Mouse (Mus musculus): ENCODE measurements around the gene Fam98c. TPM values are rescaled to one million over a fixed set of nuclear protein-coding genes. Genes with fewer than 3 reads are reported as not detected.

Fam98c gene
- polyA plus RNA-seq, 2 experiments from 2014 or later: 8.3 to 9.4 TPM

Other genes with a start within 250 kb of the Fam98c start
- gene Actn4, start 193.9 kb downstream of the Fam98c start, polyA plus RNA-seq (2017; shearing (Covaris generic)): 100 to 1,000 TPM in 1 of 2 experiments, 10 to 100 TPM in 1; 82.6 to 106 TPM
- 100 to 1,000 TPM; 656 to 763 TPM for gene Eif3k, start 174.4 kb downstream of the Fam98c start, polyA plus RNA-seq (2017; shearing (Covaris generic))
- gene Map4k1, start 174.2 kb downstream of the Fam98c start, polyA plus RNA-seq (2017; shearing (Covaris generic)): 100 to 1,000 TPM in 1 of 2 experiments, 10 to 100 TPM in 1; 93.7 to 171 TPM
- gene Ryr1, start 31.1 kb downstream of the Fam98c start, polyA plus RNA-seq (2017; shearing (Covaris generic)): under 1 TPM in 1 of 2 experiments, not detected in 1; 0.05 TPM
- 1 to 10 TPM; 1.1 to 3.2 TPM for gene Rasgrp4, start 21.4 kb downstream of the Fam98c start, polyA plus RNA-seq (2017; shearing (Covaris generic))
- not detected for gene Ggn, start 14.0 kb upstream of the Fam98c start, polyA plus RNA-seq (2017; shearing (Covaris generic))
- under 1 TPM in 1 of 2 experiments, not detected in 1; 0.42 TPM for gene Spred3, start 14.2 kb upstream of the Fam98c start, polyA plus RNA-seq (2017; shearing (Covaris generic))
- gene Psmd8, start 24.5 kb upstream of the Fam98c start, polyA plus RNA-seq (2017; shearing (Covaris generic)): 100 to 1,000 TPM; 163 to 175 TPM
- under 1 TPM; 0.44 to 0.56 TPM for gene Catsperg1, start 57.8 kb upstream of the Fam98c start, polyA plus RNA-seq (2017; shearing (Covaris generic))
- 1 to 10 TPM; 2.5 to 5.3 TPM for gene Kcnk6, start 76.3 kb upstream of the Fam98c start, polyA plus RNA-seq (2017; shearing (Covaris generic))
- gene Yif1b, start 82.1 kb upstream of the Fam98c start, polyA plus RNA-seq (2017; shearing (Covaris generic)): 10 to 100 TPM; 58.4 to 71.7 TPM
- 1 to 10 TPM; 1.0 to 1.6 TPM for gene 2200002D01Rik, start 92.2 kb upstream of the Fam98c start, polyA plus RNA-seq (2017; shearing (Covaris generic))
- gene Spint2, start 125.7 kb upstream of the Fam98c start, polyA plus RNA-seq (2017; shearing (Covaris generic)): 10 to 100 TPM; 71.7 to 73.2 TPM
- not detected for gene Ppp1r14a, start 133.1 kb upstream of the Fam98c start, polyA plus RNA-seq (2017; shearing (Covaris generic))
- gene Dpf1, start 147.7 kb upstream of the Fam98c start, polyA plus RNA-seq (2017; shearing (Covaris generic)): not detected

Measured in CD4-positive, CD25-positive, alpha-beta regulatory T cell, adult 4 months (primary cell).